Mouse (Mus musculus): Measurements from ENCODE around the gene Qtrt2. TPM values are rescaled to one million over a fixed set of nuclear protein-coding genes. Genes with fewer than 3 reads are reported as not detected.

The Qtrt2 gene
- polyA plus RNA-seq, 1 experiment from 2014 or later, result 24.8 TPM

GRCm38 (mm10) chr16:43871419-43871818, 55.2 kb downstream of the Qtrt2 start:
- Histone ChIP-seq H3K4me1 (replicated peaks; ENCODE audit: control insufficient read depth, insufficient read depth, low read length) (no peaks in the 10 kb centered on the region), H3K4me2 (ENCODE audit: low read depth, low read length) (no peak overlapping the region), H3K9ac (ENCODE audit: low read length) (no peak overlapping the region), H3K27ac (ENCODE audit: low read length) (no peak overlapping the region), H3K4me3 (ENCODE audit: low read length) (no peak overlapping the region), H3K36me3 (ENCODE audit: control insufficient read depth, insufficient read depth, low read length) (peaks cover 17% of the 10 kb centered on the region), H3K27me3 (ENCODE audit: control insufficient read depth, insufficient read depth, low read depth, low read length) (no peaks in the 10 kb centered on the region), H3K9me3 (ENCODE audit: control insufficient read depth, low read length) (no peaks in the 10 kb centered on the region)
- 71% methylated on average over 7 of the region's 7 CpGs for WGBS
- ATAC-seq (ENCODE audit: low read depth), result peak; percentile 57

DNA sequence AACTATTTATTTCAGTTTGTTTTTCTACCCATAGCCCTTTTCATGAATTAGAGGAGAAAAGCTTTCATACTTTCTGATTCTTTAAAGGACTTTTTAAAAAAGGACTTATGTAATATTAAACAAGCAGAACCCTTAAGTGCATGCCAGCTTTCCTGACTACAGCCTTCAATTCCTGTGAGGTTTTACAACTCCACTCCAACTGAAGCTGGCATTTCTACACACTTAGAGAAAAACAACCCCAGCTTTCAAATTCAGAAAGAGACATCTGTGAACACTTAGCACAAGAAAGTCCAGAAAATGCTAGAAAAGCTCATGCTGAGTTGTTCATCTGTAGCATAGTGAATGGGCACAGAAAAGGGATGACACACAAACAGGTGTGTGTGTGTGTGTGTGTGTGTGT, 56.8 kb downstream of the Qtrt2 start:
- ATAC-seq (ENCODE audit: low read depth), result no peak
- Histone ChIP-seq H3K36me3 (ENCODE audit: control insufficient read depth, insufficient read depth, low read length) (peaks cover 13% of the 10 kb centered on the region), H3K27ac (ENCODE audit: low read length) (no peak overlapping the region)

GRCm38 (mm10) chr16:43860624-43861023, 66.0 kb downstream of the Qtrt2 start:
- 62% methylated on average over 6 of the region's 6 CpGs for WGBS
- no peak overlapping the region for H3K4me3 ChIP-seq (ENCODE audit: low read length)

More for the DNA sequence above, 56.8 kb downstream of the Qtrt2 start:
- no peak overlapping the region for H3K4me2 ChIP-seq (ENCODE audit: low read depth, low read length)
- no peak overlapping the region for H3K4me3 ChIP-seq (ENCODE audit: low read length)
- no peak overlapping the region for H3K9ac ChIP-seq (ENCODE audit: low read length)
- H3K4me1 ChIP-seq (replicated peaks; ENCODE audit: control insufficient read depth, insufficient read depth, low read length), result no peaks in the 10 kb centered on the region
- no peaks in the 10 kb centered on the region for H3K9me3 ChIP-seq (ENCODE audit: control insufficient read depth, low read length)
- no peaks in the 10 kb centered on the region for H3K27me3 ChIP-seq (ENCODE audit: control insufficient read depth, insufficient read depth, low read depth, low read length)

DNA sequence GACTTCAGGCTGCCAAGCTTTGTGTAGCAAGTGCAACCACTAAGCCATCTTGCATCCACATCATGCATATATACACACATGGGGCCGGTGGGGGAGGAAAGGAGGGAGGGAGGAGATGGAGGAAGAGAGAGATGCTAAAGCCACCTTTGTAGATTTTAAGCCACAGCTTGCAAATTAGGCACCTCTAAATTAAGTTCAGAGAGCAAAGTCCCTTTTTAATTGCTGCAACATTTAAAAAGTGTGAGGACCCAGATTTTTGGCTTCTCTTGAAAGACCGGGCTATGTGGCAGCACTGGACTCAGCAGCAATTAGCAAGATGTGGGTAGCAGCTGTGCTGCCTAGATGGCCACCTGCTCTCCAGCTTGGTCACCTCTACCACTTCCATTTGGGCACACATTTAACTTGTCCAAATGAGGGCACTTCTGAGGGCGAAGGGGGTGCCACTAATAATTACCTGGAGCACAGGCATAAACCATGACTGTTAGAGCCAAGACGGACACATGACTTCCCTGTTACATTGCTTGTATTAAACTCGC, 67.6 kb downstream of the Qtrt2 start:
- Histone ChIP-seq H3K9ac (ENCODE audit: low read length) (no peak overlapping the region), H3K4me1 (replicated peaks; ENCODE audit: control insufficient read depth, insufficient read depth, low read length) (no peaks in the 10 kb centered on the region), H3K36me3 (ENCODE audit: control insufficient read depth, insufficient read depth, low read length) (peaks cover 15% of the 10 kb centered on the region), H3K27ac (ENCODE audit: low read length) (no peak overlapping the region), H3K27me3 (ENCODE audit: control insufficient read depth, insufficient read depth, low read depth, low read length) (no peaks in the 10 kb centered on the region), H3K4me3 (ENCODE audit: low read length) (no peak overlapping the region), H3K4me2 (ENCODE audit: low read depth, low read length) (no peak overlapping the region), H3K9me3 (ENCODE audit: control insufficient read depth, low read length) (no peaks in the 10 kb centered on the region)
- no peak for ATAC-seq (ENCODE audit: low read depth)
- WGBS, result 90% methylated on average over 5 of the region's 5 CpGs

More at GRCm38 (mm10) chr16:43860624-43861023, 66.0 kb downstream of the Qtrt2 start:
- ATAC-seq (ENCODE audit: low read depth), result no peak
- Histone ChIP-seq H3K4me1 (replicated peaks; ENCODE audit: control insufficient read depth, insufficient read depth, low read length) (no peaks in the 10 kb centered on the region), H3K27me3 (ENCODE audit: control insufficient read depth, insufficient read depth, low read depth, low read length) (no peaks in the 10 kb centered on the region), H3K4me2 (ENCODE audit: low read depth, low read length) (no peak overlapping the region), H3K36me3 (ENCODE audit: control insufficient read depth, insufficient read depth, low read length) (peaks cover 15% of the 10 kb centered on the region), H3K9ac (ENCODE audit: low read length) (no peak overlapping the region), H3K9me3 (ENCODE audit: control insufficient read depth, low read length) (no peaks in the 10 kb centered on the region), H3K27ac (ENCODE audit: low read length) (no peak overlapping the region)

DNA sequence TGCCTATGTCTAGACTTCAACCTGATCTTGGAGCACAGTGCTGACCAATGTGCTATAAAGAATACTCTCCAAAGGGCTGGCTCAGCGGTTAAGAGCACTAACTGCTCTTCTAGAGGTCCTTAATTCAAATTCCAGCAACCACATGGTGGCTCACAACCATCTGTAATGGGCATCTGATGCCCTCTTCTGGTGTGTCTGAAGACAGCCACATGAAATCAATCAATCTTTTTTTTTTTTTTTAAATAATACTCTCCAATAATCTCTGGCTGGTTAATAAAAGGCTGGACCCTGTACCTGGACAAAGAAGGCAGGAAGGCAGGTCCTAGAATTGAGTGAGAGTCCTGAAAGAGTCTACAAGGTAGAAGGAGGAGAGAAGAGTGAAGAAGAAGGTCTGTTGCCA, 76.8 kb downstream of the Qtrt2 start:
- Histone ChIP-seq H3K9ac (ENCODE audit: low read length) (no peak overlapping the region), H3K4me2 (ENCODE audit: low read depth, low read length) (no peak overlapping the region), H3K27me3 (ENCODE audit: control insufficient read depth, insufficient read depth, low read depth, low read length) (no peaks in the 10 kb centered on the region), H3K4me3 (ENCODE audit: low read length) (no peak overlapping the region), H3K27ac (ENCODE audit: low read length) (no peak overlapping the region), H3K9me3 (ENCODE audit: control insufficient read depth, low read length) (no peaks in the 10 kb centered on the region), H3K4me1 (replicated peaks; ENCODE audit: control insufficient read depth, insufficient read depth, low read length) (no peaks in the 10 kb centered on the region), H3K36me3 (ENCODE audit: control insufficient read depth, insufficient read depth, low read length) (no peaks in the 10 kb centered on the region)
- 36% methylated on average over 1 of the region's 1 CpGs for WGBS
- ATAC-seq (ENCODE audit: low read depth), result no peak

DNA sequence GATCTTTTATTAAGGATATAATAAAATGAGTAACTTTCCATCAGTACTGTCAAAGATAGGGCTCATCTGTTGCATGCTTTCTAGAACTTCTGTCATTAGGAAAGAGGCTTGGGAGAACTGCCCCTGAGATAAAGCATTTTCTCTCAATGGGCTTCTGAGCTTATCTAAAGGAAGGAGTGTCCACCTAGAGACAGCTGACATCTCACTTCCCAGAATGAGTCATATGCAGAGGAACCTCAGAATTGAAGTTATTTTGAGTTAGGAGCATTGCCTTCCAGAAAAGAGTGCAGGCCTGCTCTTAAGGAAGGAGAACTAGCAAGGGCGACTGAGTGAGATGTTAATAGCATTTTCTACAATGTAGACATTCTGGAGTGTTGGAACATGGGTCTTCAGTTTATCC, 85.4 kb downstream of the Qtrt2 start:
- Histone ChIP-seq H3K9ac (ENCODE audit: low read length) (no peak overlapping the region), H3K4me2 (ENCODE audit: low read depth, low read length) (no peak overlapping the region), H3K27me3 (ENCODE audit: control insufficient read depth, insufficient read depth, low read depth, low read length) (no peaks in the 10 kb centered on the region), H3K4me1 (replicated peaks; ENCODE audit: control insufficient read depth, insufficient read depth, low read length) (no peaks in the 10 kb centered on the region), H3K36me3 (ENCODE audit: control insufficient read depth, insufficient read depth, low read length) (no peaks in the 10 kb centered on the region), H3K4me3 (ENCODE audit: low read length) (no peak overlapping the region), H3K27ac (ENCODE audit: low read length) (no peak overlapping the region), H3K9me3 (ENCODE audit: control insufficient read depth, low read length) (no peaks in the 10 kb centered on the region)
- no peak for ATAC-seq (ENCODE audit: low read depth)
- 67% methylated on average over 1 of the region's 1 CpGs for WGBS

- H3K27me3 ChIP-seq (ENCODE audit: control insufficient read depth, insufficient read depth, low read depth, low read length), result no peaks in the 10 kb centered on the region
- no peak overlapping the region for H3K4me3 ChIP-seq (ENCODE audit: low read length)
- H3K9ac ChIP-seq (ENCODE audit: low read length), result no peak overlapping the region
- H3K4me1 ChIP-seq (replicated peaks; ENCODE audit: control insufficient read depth, insufficient read depth, low read length), result no peaks in the 10 kb centered on the region
- no peaks in the 10 kb centered on the region for H3K36me3 ChIP-seq (ENCODE audit: control insufficient read depth, insufficient read depth, low read length)
- no peak overlapping the region for H3K27ac ChIP-seq (ENCODE audit: low read length)
- H3K9me3 ChIP-seq (ENCODE audit: control insufficient read depth, low read length), result no peaks in the 10 kb centered on the region
- ATAC-seq (ENCODE audit: low read depth), result no peak
- no peak overlapping the region for H3K4me2 ChIP-seq (ENCODE audit: low read depth, low read length)
- 82% methylated on average over 2 of the region's 2 CpGs for WGBS
Measured at GRCm38 (mm10) chr16:43831957-43832356, 94.7 kb downstream of the Qtrt2 start.

- Histone ChIP-seq H3K36me3 (ENCODE audit: control insufficient read depth, insufficient read depth, low read length) (no peaks in the 10 kb centered on the region), H3K9me3 (ENCODE audit: control insufficient read depth, low read length) (no peaks in the 10 kb centered on the region), H3K27ac (ENCODE audit: low read length) (no peak overlapping the region), H3K4me1 (replicated peaks; ENCODE audit: control insufficient read depth, insufficient read depth, low read length) (no peaks in the 10 kb centered on the region), H3K4me3 (ENCODE audit: low read length) (no peak overlapping the region), H3K4me2 (ENCODE audit: low read depth, low read length) (no peak overlapping the region), H3K9ac (ENCODE audit: low read length) (no peak overlapping the region), H3K27me3 (ENCODE audit: control insufficient read depth, insufficient read depth, low read depth, low read length) (no peaks in the 10 kb centered on the region)
- ATAC-seq (ENCODE audit: low read depth), result no peak
- 74% methylated on average over 3 of the region's 3 CpGs for WGBS
Measured at GRCm38 (mm10) chr16:43827492-43827891, 99.1 kb downstream of the Qtrt2 start.

GRCm38 (mm10) chr16:43818404-43818803, 108.2 kb downstream of the Qtrt2 start:
- no peaks in the 10 kb centered on the region for H3K4me1 ChIP-seq (replicated peaks; ENCODE audit: control insufficient read depth, insufficient read depth, low read length)
- H3K27me3 ChIP-seq (ENCODE audit: control insufficient read depth, insufficient read depth, low read depth, low read length), result no peaks in the 10 kb centered on the region
- 95% methylated on average over 6 of the region's 6 CpGs for WGBS
- H3K36me3 ChIP-seq (ENCODE audit: control insufficient read depth, insufficient read depth, low read length), result no peaks in the 10 kb centered on the region
- H3K4me3 ChIP-seq (ENCODE audit: low read length), result no peak overlapping the region
- no peak overlapping the region for H3K27ac ChIP-seq (ENCODE audit: low read length)
- H3K9ac ChIP-seq (ENCODE audit: low read length), result no peak overlapping the region
- H3K9me3 ChIP-seq (ENCODE audit: control insufficient read depth, low read length), result no peaks in the 10 kb centered on the region
- no peak for ATAC-seq (ENCODE audit: low read depth)
- no peak overlapping the region for H3K4me2 ChIP-seq (ENCODE audit: low read depth, low read length)

DNA sequence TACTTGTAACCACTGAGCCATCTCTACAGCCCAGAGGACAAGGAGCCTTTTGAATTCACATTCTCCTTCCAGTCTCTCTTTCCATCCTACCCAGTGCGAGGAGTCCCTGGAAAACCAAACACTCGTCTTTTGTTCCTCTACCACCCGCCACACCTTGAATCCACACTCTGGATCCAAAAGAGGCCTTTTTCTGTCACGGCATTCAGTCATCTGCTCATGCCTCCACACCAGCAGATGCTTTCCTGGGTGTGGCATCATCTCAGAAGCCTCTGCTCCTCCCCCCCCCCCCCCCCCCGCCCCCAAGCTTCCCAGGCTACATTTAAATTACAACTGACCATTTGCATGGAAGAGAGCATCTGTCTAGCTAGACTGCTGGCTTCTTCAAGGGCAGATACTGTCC, 110.3 kb downstream of the Qtrt2 start:
- WGBS, result 57% methylated on average over 5 of the region's 5 CpGs
- Histone ChIP-seq H3K27me3 (ENCODE audit: control insufficient read depth, insufficient read depth, low read depth, low read length) (no peaks in the 10 kb centered on the region), H3K27ac (ENCODE audit: low read length) (no peak overlapping the region)

More for the DNA sequence above, 110.3 kb downstream of the Qtrt2 start:
- H3K4me1 ChIP-seq (replicated peaks; ENCODE audit: control insufficient read depth, insufficient read depth, low read length), result no peaks in the 10 kb centered on the region
- no peak overlapping the region for H3K4me2 ChIP-seq (ENCODE audit: low read depth, low read length)
- H3K9ac ChIP-seq (ENCODE audit: low read length), result no peak overlapping the region
- H3K9me3 ChIP-seq (ENCODE audit: control insufficient read depth, low read length), result no peaks in the 10 kb centered on the region
- H3K36me3 ChIP-seq (ENCODE audit: control insufficient read depth, insufficient read depth, low read length), result no peaks in the 10 kb centered on the region
- ATAC-seq (ENCODE audit: low read depth), result no peak
- no peak overlapping the region for H3K4me3 ChIP-seq (ENCODE audit: low read length)

All from lung, embryonic 16.5 days (tissue).